Mouse (Mus musculus) kidney, adult 10 weeks (tissue): ENCODE data around the gene Acy3. TPM values are rescaled to one million over a fixed set of nuclear protein-coding genes. Genes with fewer than 3 reads are reported as not detected.

Experiments used
- polyA plus RNA-seq: library from polyadenylated mRNA; stranded (reverse); fragments of 350-450 nt; fragmentation: Illumina TruSeq; extraction: RNeasy Lipid Tissue Mini Kit (QIAGEN cat#74804); gene quantifications from one replicate; pipeline ENCODE4 v1.2.3, GENCODE M21; 2014; ENCODE audit warnings: low read depth, low replicate concordance

Acy3 gene
- 47.4 TPM for polyA plus RNA-seq

DNA sequence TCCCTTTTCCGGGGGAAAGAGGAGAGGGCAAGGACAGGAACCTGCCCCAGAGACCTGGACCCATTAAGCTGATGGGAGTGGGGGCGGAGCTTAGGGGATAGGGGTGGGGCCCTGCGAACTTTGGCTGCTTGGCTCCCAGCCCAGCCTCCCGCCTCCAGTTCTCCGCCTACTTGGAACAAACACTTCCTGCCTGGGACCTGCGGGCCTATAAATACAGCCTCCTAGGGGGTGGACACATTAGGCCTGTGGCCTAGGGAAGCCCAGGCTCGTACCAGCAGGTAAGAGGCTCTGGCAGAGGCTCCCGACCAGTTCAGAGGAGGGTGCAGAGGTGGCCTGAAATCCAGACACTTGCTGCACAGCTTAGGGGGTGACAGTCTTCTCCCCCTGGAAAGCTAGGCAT lies at the start of gene Acy3:
Gene Acy3 (plus strand): TSS at position 237 of the 400 bp plus-strand sequence.

DNA sequence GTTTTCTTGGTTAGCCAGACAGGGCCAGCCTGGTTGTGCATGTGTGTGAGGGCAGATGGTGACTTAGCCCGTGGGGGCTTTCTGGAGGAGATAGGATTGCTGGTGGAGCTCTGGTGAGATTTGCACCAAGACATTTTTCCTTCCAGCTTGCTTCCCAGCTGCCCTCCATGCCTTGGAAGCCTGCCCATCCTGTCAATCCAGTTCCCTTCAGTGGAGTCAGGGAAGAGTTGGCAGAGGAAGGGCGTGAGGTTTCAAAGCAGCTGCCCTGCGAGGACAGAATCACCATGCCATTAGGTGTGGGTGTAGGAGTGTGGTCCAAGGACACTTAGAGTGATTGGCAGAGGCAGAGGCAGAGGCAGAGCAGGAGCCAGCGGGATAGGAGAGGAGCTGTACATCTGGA lies 27.9 kb upstream of the Acy3 start, which contains the start of gene Aldh3b3:
Gene Aldh3b3 (plus strand): TSS at position 176 of the 400 bp plus-strand sequence.

DNA sequence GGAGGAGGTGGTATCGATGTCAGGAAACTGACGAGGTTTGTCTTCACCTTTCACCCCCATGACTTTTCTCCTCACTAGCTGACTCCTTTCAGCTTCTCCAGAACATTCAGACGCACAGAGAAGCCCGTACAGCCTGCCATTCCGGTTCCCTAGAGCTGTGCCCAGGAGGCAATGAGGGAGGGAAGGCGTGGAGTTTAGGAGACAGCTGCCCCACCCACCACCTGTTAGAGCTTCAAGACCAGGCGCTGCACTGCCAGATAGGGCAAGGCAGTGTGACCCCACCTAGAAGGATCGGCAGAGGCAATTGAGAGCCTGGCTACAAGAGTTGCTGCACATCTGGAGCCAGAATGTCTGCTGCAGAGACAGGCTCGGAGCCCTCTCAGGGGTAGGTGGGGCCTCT lies 14.1 kb upstream of the Acy3 start, which contains the start of gene Aldh3b2:
Gene Aldh3b2 (plus strand): TSS at position 100 of the 400 bp plus-strand sequence.

DNA sequence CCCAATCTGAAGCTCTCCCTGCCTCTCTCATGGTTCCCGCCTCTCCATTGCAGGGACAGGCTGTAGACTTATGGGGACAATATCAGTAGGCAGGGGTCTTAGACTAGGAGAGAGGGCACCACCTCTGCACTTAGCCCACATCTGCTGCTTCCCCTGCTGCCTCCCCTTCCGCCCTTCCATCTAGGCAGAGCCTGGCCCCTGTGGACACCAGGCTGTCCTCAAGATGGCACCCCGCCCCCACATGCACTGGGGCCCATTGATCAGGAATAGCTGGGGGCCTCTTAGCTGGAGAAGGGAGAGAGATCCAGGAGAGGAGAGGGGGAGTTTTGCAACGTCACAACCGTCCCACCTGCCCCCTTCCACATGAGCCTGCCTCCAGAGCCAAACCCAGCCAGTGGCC lies 6.0 kb downstream of the Acy3 start, which contains the start of gene Tbx10:
Gene Tbx10 (plus strand): TSS at position 337 of the 400 bp plus-strand sequence.

DNA sequence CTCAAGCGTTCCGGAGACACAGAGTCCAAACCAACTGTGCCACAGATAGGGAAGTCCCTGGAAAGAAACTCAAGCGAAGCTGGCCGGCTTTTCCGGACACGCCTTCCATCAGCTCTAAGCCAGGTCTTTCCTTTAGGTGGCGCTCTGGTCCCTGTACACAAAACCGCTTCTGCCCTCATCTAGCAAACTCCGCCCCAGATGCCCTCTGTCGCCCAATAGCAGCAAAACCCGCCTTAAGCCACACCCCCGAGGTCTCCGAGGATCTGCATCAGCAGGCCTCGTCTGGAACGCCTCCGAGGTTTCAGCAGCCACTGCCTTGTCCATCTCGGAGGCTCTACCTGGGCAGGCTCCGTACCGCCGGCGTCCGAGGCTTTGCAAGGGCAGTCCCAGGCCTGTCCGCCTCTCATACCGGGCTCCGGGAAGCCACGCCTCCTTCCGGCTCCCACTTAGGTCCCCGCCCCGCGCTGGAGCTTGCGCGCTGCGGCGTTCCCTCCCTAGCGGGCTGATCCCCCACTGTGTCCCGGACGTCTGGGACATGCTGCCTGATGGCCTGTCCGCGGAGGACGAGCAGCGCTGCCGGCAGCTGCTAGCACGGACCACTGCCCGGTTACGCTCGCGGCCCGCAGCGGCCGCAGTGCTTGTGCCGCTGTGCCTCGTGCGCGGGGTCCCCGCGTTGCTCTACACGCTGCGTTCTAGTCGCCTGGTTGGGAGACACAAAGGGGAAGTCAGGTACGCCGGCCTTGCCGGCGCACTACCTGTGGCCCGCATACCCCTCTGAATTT lies 13.9 kb downstream of the Acy3 start, which contains the start of the genes Nudt8 and Gm49405:
Gene Nudt8 (plus strand): TSS at position 462 of the 782 bp plus-strand sequence.
Gene Gm49405 (plus strand): TSS at position 508 of the 782 bp plus-strand sequence.

DNA sequence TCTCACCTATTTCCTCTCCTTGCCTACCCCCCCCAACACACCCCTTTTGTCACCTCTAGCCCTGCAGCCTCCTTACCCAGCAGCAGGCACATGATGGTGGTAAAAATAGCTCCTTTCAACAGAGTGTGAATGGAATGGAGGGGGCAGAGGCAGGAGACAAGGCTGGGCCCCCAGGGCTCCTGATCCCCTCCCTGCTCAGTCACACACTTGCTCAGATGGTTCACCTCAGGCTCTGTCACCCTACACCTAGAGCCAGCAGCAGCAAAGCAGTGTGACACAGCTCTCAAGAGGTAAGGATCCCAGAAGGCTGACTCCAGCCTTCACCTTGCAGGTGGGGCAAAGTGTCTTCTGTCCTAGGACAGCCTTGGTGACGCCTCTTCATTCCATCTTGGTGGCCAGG lies 16.7 kb downstream of the Acy3 start, which contains the start of gene Doc2g:
Gene Doc2g (plus strand): TSS at position 202 of the 400 bp plus-strand sequence.

DNA sequence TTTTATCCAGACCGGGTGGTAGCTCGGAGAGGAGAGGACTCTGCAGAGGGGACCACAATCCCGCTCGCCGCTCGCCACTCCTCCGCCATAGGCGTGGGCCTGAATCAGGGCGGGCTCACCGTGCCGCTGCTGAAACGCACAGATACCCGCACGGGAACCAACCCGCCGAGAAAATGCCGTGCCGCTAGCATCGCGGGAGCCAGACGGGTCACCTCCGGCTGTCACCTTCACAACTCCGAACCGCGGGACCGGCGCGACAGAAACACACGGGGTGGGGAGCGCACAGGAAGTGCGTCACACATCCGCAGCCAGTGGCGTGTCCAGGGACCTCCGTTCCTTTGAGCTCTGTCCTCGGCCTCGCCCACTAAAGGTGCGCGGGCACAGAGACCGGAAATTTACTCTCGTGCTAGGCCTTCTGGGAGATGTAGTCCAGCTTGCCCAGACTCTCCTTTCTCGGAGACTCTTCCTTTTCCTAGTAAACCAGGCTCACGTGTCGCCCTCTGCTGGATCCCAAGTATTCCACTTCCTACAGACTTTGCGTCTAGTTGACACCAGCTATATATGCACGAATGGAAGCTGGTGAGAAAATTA lies 26.2 kb downstream of the Acy3 start, which contains the start of gene Ndufv1:
Gene Ndufv1 (minus strand): TSS at position 375 of the 591 bp plus-strand sequence.

DNA sequence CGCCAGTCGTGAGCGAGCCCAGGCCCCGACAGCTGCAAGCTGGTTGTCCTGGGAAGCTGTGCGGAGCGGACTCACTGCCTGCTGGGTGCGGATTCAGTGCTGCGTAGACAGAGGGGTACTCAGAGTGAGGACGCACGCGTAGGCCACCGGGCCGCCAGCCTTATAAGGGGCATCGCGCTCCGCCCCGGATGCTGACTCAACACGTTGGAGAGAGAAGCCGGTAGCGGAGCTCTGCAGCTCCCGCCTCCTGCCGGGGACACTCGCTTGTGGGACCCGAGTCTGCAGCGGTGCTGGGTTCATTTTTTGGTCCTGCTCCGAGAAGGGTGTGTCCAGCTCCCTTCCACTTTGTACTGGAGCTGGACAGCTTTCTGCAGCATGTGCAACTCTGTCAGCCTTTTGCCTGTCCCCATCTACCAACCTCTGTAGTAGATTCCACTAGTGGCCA lies 51.4 kb downstream of the Acy3 start, which contains the start of gene Gstp1:
Gene Gstp1 (minus strand): TSS at position 198 of the 445 bp plus-strand sequence.

Other genes starting within 250 kb of the Acy3 start
- gene Kmt5b, start 219.1 kb upstream of the Acy3 start, polyA plus RNA-seq: 117 TPM
- 78.9 TPM for gene Chka, start 134.8 kb upstream of the Acy3 start, polyA plus RNA-seq
- not detected for gene Tcirg1, start 79.4 kb upstream of the Acy3 start, polyA plus RNA-seq
- gene Ndufs8, start 73.8 kb upstream of the Acy3 start, polyA plus RNA-seq: 4.6 TPM
- 0.53 TPM for gene Aldh3b1, start 56.8 kb upstream of the Acy3 start, polyA plus RNA-seq
- gene Unc93b1, start 51.4 kb upstream of the Acy3 start, polyA plus RNA-seq: not detected
- gene Aldh3b3, start 27.9 kb upstream of the Acy3 start, polyA plus RNA-seq: 0.36 TPM
- gene Aldh3b2, start 14.2 kb upstream of the Acy3 start, polyA plus RNA-seq: not detected
- not detected for gene Tbx10, start 6.2 kb downstream of the Acy3 start, polyA plus RNA-seq
- 0.65 TPM for gene Nudt8, start 14.0 kb downstream of the Acy3 start, polyA plus RNA-seq
- not detected for gene Gm49405, start 14.1 kb downstream of the Acy3 start, polyA plus RNA-seq
- gene Doc2g, start 16.7 kb downstream of the Acy3 start, polyA plus RNA-seq: not detected
- 9.9 TPM for gene Ndufv1, start 26.2 kb downstream of the Acy3 start, polyA plus RNA-seq
- 14.6 TPM for gene Gstp1, start 51.4 kb downstream of the Acy3 start, polyA plus RNA-seq
- 10.1 TPM for gene Gstp2, start 59.5 kb downstream of the Acy3 start, polyA plus RNA-seq
- gene Gstp3, start 73.0 kb downstream of the Acy3 start, polyA plus RNA-seq: not detected
- gene Cabp2, start 95.0 kb downstream of the Acy3 start, polyA plus RNA-seq: not detected
- gene Cdk2ap2, start 110.6 kb downstream of the Acy3 start, polyA plus RNA-seq: 0.73 TPM
- gene Pitpnm1, start 113.4 kb downstream of the Acy3 start, polyA plus RNA-seq: 0.20 TPM
- gene Aip, start 139.3 kb downstream of the Acy3 start, polyA plus RNA-seq: 1.3 TPM
- not detected for gene Gpr152, start 153.2 kb downstream of the Acy3 start, polyA plus RNA-seq
- gene Cabp4, start 157.5 kb downstream of the Acy3 start, polyA plus RNA-seq: not detected
- 9.0 TPM for gene Coro1b, start 162.0 kb downstream of the Acy3 start, polyA plus RNA-seq
- gene Ptprcap, start 167.0 kb downstream of the Acy3 start, polyA plus RNA-seq: 2.3 TPM
- 2.2 TPM for gene Rps6kb2, start 176.8 kb downstream of the Acy3 start, polyA plus RNA-seq
- 0.49 TPM for gene Carns1, start 188.9 kb downstream of the Acy3 start, polyA plus RNA-seq
- gene Tbc1d10c, start 204.7 kb downstream of the Acy3 start, polyA plus RNA-seq: not detected
- 97.3 TPM for gene Ppp1ca, start 205.5 kb downstream of the Acy3 start, polyA plus RNA-seq
- gene Rad9a, start 215.1 kb downstream of the Acy3 start, polyA plus RNA-seq: 1.5 TPM
- 0.16 TPM for gene Clcf1, start 227.7 kb downstream of the Acy3 start, polyA plus RNA-seq
- not detected for gene AC109138.7, start 227.8 kb downstream of the Acy3 start, polyA plus RNA-seq
- not detected for gene Pold4, start 245.3 kb downstream of the Acy3 start, polyA plus RNA-seq